Mouse (Mus musculus) adrenal gland, postnatal 25 days (tissue): Measurements from ENCODE around the gene Atp1b1. TPM values are rescaled to one million over a fixed set of nuclear protein-coding genes. Genes with fewer than 3 reads are reported as not detected.

ENCODE experiments used
- DNase-seq: peaks from one replicate; pipeline ENCODE4 v3.0.0; 2021; ENCODE audit warnings: mixed read lengths
- long read RNA-seq: library from polyadenylated mRNA; stranded (forward); transcript quantifications from one replicate; pipeline ENCODE4 v2.0.0, GENCODE M21; 2021
- total RNA-seq: library from RNA; stranded (reverse); gene quantifications from 2 replicates; pipeline ENCODE4 v1.2.3, GENCODE M21; 2021

The Atp1b1 gene
- total RNA-seq, result 64.2 and 66.9 TPM in 2 replicates
- long read RNA-seq, transcript Atp1b1-201 (6 exons, 2,580 nt), result major isoform, 109 of 123 reads
- long read RNA-seq, partial matches to known transcripts, result 13 of 123 reads
- long read RNA-seq, other reads (novel, unspliced or antisense), result 0 of 123 reads

GRCm38 (mm10) chr1:164458245-164458613 lies at the start of gene Atp1b1:
TSS of gene Atp1b1 (minus strand) at chr1:164458355.
- DNase-seq, result peak; percentile 86

DNA sequence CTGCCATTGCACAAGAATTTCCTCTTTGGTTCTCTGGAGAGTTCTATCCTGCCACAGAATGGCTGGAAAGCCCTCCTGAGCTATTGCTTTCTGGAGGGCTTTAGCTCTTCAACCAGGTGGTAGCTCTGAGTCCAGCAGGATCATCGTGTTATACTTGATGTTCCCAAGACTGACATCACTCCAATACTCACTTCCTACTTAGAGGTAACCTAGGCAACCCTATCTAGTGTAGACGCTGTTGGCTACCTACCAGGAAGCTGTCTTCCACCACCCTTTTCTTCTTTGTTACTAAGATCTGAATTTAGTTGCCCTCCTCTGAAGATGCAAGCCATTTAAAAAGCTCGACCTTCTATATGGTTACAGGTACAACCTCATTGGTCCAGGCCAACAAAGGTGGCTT lies 46.9 kb upstream of the Atp1b1 start:
- no peak for DNase-seq

GRCm38 (mm10) chr1:164503140-164503730 lies 45.1 kb upstream of the Atp1b1 start:
- DNase-seq, result no peak

- DNase-seq, result no peak
Measured at GRCm38 (mm10) chr1:164502231-164502630, 44.1 kb upstream of the Atp1b1 start.

- DNase-seq, result no peak
Measured at GRCm38 (mm10) chr1:164494741-164495512, 36.8 kb upstream of the Atp1b1 start.

GRCm38 (mm10) chr1:164494215-164494614 lies 36.1 kb upstream of the Atp1b1 start:
- DNase-seq, result no peak

- peak; percentile 35 for DNase-seq
Measured at GRCm38 (mm10) chr1:164493042-164493705, 35.0 kb upstream of the Atp1b1 start.

DNA sequence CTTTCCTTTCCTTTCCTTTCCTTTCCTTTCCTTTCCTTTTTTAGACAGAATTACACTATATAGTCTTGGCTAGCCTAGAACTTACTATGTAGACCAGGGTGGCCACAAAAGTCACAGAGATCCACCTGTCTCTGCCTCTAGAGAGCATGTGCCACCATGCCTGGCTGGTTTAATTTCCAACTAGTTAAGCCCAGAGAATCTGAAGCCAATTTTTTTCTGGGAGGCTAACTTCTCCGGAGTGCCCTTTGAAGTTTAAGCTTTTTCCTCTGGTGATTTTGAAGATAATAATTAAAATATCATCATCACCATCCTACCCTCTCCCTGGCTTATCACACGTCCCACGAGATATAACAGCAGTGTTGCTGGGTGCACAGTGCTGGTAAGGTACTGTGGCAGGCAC lies 34.3 kb upstream of the Atp1b1 start:
- DNase-seq, result no peak

DNA sequence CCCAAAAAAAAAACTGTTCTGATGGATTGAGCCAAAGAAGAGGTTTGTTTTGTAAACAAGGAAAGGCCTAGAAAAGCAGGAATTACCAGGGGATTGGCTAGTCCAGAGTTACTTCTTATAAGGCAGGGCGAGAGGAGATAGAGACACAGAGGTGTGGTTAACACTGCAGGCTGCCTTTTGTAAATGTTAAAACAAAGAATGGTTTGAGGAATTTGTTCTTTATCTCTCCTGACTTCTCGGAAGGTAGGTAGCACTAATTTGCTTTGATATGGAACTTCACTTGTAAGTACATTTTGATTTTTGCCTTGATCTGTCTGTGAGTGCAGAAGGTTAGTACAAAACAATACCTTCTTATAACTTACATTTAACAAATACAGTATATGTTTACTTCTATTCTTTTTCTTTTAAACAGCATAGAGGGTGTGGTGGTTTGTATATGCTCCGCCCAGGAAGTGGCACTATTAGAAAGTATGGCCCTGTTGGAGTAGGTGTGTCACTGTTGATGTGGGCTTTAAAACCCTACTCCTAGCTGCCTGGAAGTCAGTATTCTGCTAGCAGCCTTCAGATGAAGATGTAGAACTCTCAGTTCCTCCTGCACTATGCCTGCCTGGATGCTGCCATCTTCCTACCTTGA lies 31.9 kb upstream of the Atp1b1 start:
- no peak for DNase-seq

- DNase-seq, result no peak
Measured at GRCm38 (mm10) chr1:164483728-164484127, 25.6 kb upstream of the Atp1b1 start.

- DNase-seq, result no peak
Measured at GRCm38 (mm10) chr1:164482833-164483232, 24.7 kb upstream of the Atp1b1 start.

GRCm38 (mm10) chr1:164481645-164482354 lies 23.6 kb upstream of the Atp1b1 start:
- no peak for DNase-seq

GRCm38 (mm10) chr1:164480755-164481644 lies 22.8 kb upstream of the Atp1b1 start:
- no peak for DNase-seq

DNA sequence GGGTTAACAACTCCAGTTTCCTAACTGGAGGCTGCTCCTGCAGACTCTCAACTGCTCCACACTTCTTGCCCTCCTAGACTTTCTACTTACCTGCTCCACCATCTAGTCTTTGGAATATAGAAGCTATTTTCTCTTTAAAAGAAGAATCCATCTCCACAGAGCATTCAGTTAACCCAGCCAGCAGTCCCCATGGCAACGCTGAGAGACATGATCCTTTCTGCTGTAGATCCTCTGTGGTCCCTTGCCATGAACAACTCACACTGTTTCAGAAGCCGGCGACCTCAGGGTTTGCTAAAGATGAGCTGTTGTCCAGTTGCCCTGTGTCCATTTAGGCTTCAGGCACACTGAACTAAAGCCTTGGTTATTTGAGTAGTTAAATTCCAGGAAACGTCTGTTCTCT lies 17.7 kb upstream of the Atp1b1 start:
- DNase-seq, result no peak

GRCm38 (mm10) chr1:164474778-164475511 lies 16.8 kb upstream of the Atp1b1 start:
- DNase-seq, result no peak

GRCm38 (mm10) chr1:164474310-164474709 lies 16.2 kb upstream of the Atp1b1 start:
- no peak for DNase-seq

- no peak for DNase-seq
Measured at GRCm38 (mm10) chr1:164473398-164473797, 15.2 kb upstream of the Atp1b1 start.

DNA sequence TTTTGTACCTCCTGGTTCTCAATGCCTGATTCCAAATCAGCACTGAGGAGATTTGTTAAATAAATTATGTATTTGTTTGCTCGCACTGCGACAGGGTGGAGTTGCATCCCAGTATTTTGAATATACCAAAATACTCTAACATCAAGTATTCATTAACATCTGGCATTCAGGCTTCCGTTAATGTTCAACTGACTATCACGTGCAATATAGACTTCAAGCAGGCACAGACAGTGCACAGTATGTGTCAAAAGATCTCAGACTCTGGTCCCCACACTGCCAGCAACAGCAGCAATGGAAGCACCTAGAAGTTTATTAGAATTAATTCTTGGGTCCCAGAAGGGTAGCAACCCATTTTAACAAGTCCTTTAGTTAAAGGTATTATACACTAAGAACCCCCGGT lies 13.5 kb upstream of the Atp1b1 start:
- DNase-seq, result no peak

GRCm38 (mm10) chr1:164470985-164471384 lies 12.8 kb upstream of the Atp1b1 start:
- DNase-seq, result no peak

- DNase-seq, result no peak
Measured at GRCm38 (mm10) chr1:164468329-164468728, 10.2 kb upstream of the Atp1b1 start.
